Mouse (Mus musculus) G1E (cell line): ENCODE measurements around the gene Bid. TPM values are rescaled to one million over a fixed set of nuclear protein-coding genes. Genes with fewer than 3 reads are reported as not detected.
A peak's percentile ranks its signal among the peaks of the same experiment; 100 is the strongest.

Experiments used
- ATAC-seq: 2 replicates; pipeline ENCODE4 v1.8.0; 2016; ENCODE audit warnings: mild to moderate bottlenecking; ENCODE audit not compliant: insufficient number of reproducible peaks, poor library complexity, low FRiP score, severe bottlenecking; ENCODE audit errors: extremely low read depth
- DNase-seq: peaks from one replicate; pipeline ENCODE4 v3.0.0; 2012; ENCODE audit warnings: low spot score
- H3K27me3 ChIP-seq: 2 replicates; pipeline ENCODE4 v1.6.1; 2012; ENCODE audit warnings: mild to moderate bottlenecking, low read length, inconsistent platforms; ENCODE audit not compliant: insufficient read depth
- H3K36me3 ChIP-seq: replicated peaks from 2 replicates; pipeline ENCODE3; 2012; ENCODE audit warnings: mild to moderate bottlenecking, inconsistent platforms
- H3K4me1 ChIP-seq: 2 replicates; pipeline ENCODE4 v1.6.1; 2012; ENCODE audit warnings: low read depth, low read length, inconsistent platforms, mixed read lengths; ENCODE audit not compliant: insufficient read depth
- H3K4me3 ChIP-seq: 2 replicates; pipeline ENCODE4 v1.5.1; 2012; ENCODE audit warnings: low read depth, mild to moderate bottlenecking, inconsistent platforms, low read length, moderate library complexity, mixed read lengths
- H3K9me3 ChIP-seq: replicated peaks from 2 replicates; pipeline ENCODE4 v1.6.1; 2012; ENCODE audit warnings: inconsistent platforms
- CTCF ChIP-seq: IDR thresholded peaks from 2 replicates; pipeline ENCODE4 v1.5.1; 2012; ENCODE audit warnings: low read depth, low read length, inconsistent platforms, mixed read lengths
- GATA1 ChIP-seq: IDR thresholded peaks from 2 replicates; pipeline ENCODE4 v1.6.1; 2012; ENCODE audit warnings: borderline replicate concordance, low read length, inconsistent platforms, mixed read lengths
- GATA2 ChIP-seq: IDR thresholded peaks from 2 replicates; pipeline ENCODE4 v1.6.1; 2012; ENCODE audit warnings: low read depth, low read length, inconsistent platforms, borderline replicate concordance
- POLR2AphosphoS5 ChIP-seq: IDR thresholded peaks from 2 replicates; pipeline ENCODE4 v1.6.1; 2012; ENCODE audit warnings: low read depth, low read length, inconsistent platforms; ENCODE audit not compliant: insufficient replicate concordance
- TAL1 ChIP-seq: conservative IDR thresholded peaks from 2 replicates; pipeline ENCODE4 v1.6.1; 2012; ENCODE audit warnings: low read depth, low read length, inconsistent platforms, mixed read lengths
- polyA plus RNA-seq: library from polyadenylated mRNA; stranded (reverse); fragments of >175 nt; gene quantifications from 2 replicates; pipeline ENCODE4 v1.2.3, GENCODE M21; 2012
- total RNA-seq, 2 experiments: library from RNA; stranded (forward) in 1 of 2; stranded (reverse) in 1 of 2; fragments of 200-1000 nt in 1 of 2; fragments of >200 nt in 1 of 2; fragmentation: Nextera tagmentation in 1 of 2; gene quantifications; 2 replicates each; pipeline ENCODE4 v1.2.3; 2014 to 2017

The Bid gene
- total and polyA plus RNA-seq, 3 experiments, result 34.1 to 64.3 (median 42.8) TPM

- ATAC-seq, result no peak
- Histone ChIP-seq H3K9me3 (no peaks in the 10 kb centered on the region), H3K36me3 (peaks cover 100% of the 10 kb centered on the region), H3K27me3 (no peaks in the 10 kb centered on the region), H3K4me1 (peaks cover 75% of the 10 kb centered on the region), H3K4me3 (no peak overlapping the region)
- no peak for TF ChIP-seq GATA2
- no peak for TF ChIP-seq TAL1
- no peak for TF ChIP-seq GATA1
- no peak for TF ChIP-seq POLR2AphosphoS5
- peak; percentile 92 for TF ChIP-seq CTCF
- DNase-seq, result peak; percentile 41
Observed at GRCm38 (mm10) chr6:120898188-120898833, 18.3 kb downstream of the Bid start.

- H3K4me1 ChIP-seq, result peaks cover 68% of the 10 kb centered on the region
- no peaks in the 10 kb centered on the region for H3K27me3 ChIP-seq
- ATAC-seq (no peak), DNase-seq (no peak)
- TF ChIP-seq CTCF (no peak), TAL1 (no peak), GATA2 (no peak), POLR2AphosphoS5 (no peak), GATA1 (no peak)
- no peak overlapping the region for H3K4me3 ChIP-seq
- peaks cover 100% of the 10 kb centered on the region for H3K36me3 ChIP-seq
- no peaks in the 10 kb centered on the region for H3K9me3 ChIP-seq
Observed at GRCm38 (mm10) chr6:120894524-120894923, 22.1 kb downstream of the Bid start.

- DNase-seq (no peak), ATAC-seq (no peak)
- Histone ChIP-seq H3K9me3 (no peaks in the 10 kb centered on the region), H3K4me3 (no peak overlapping the region), H3K4me1 (peaks cover 67% of the 10 kb centered on the region), H3K27me3 (no peaks in the 10 kb centered on the region), H3K36me3 (peaks cover 100% of the 10 kb centered on the region)
- TF ChIP-seq GATA2 (no peak), GATA1 (no peak), CTCF (no peak), POLR2AphosphoS5 (peak; percentile 59; the same call in 1 of the 2 replicates)
Observed at GRCm38 (mm10) chr6:120894089-120894488, 22.6 kb downstream of the Bid start.

- Histone ChIP-seq H3K36me3 (peaks cover 98% of the 10 kb centered on the region), H3K4me3 (no peak overlapping the region), H3K9me3 (no peaks in the 10 kb centered on the region; the same call in 1 of the 2 replicates), H3K27me3 (no peaks in the 10 kb centered on the region), H3K4me1 (peaks cover 11% of the 10 kb centered on the region)
- DNase-seq (no peak), ATAC-seq (no peak)
- TF ChIP-seq GATA1 (no peak), TAL1 (no peak), CTCF (no peak), POLR2AphosphoS5 (no peak), GATA2 (no peak)
Observed at GRCm38 (mm10) chr6:120886696-120887095, 30.0 kb downstream of the Bid start.

GRCm38 (mm10) chr6:120884436-120884835, 32.2 kb downstream of the Bid start:
- ATAC-seq (no peak), DNase-seq (no peak)
- H3K9me3 ChIP-seq, result no peaks in the 10 kb centered on the region; the same call in 1 of the 2 replicates
- H3K36me3 ChIP-seq, result peaks cover 98% of the 10 kb centered on the region
- H3K4me3 ChIP-seq, result no peak overlapping the region
- TF ChIP-seq GATA1, result no peak
- no peak for TF ChIP-seq TAL1
- no peak for TF ChIP-seq POLR2AphosphoS5
- no peak for TF ChIP-seq CTCF
- TF ChIP-seq GATA2, result no peak
- H3K27me3 ChIP-seq, result no peaks in the 10 kb centered on the region
- peaks cover 10% of the 10 kb centered on the region for H3K4me1 ChIP-seq

GRCm38 (mm10) chr6:120879046-120879445, 37.6 kb downstream of the Bid start:
- peaks cover 94% of the 10 kb centered on the region for H3K36me3 ChIP-seq
- DNase-seq (no peak), ATAC-seq (no peak)
- no peak overlapping the region for H3K4me3 ChIP-seq
- H3K9me3 ChIP-seq, result no peaks in the 10 kb centered on the region; the same call in 1 of the 2 replicates
- TF ChIP-seq GATA2 (no peak), GATA1 (no peak), POLR2AphosphoS5 (no peak), TAL1 (no peak), CTCF (no peak)
- peaks cover 12% of the 10 kb centered on the region for H3K4me1 ChIP-seq
- H3K27me3 ChIP-seq, result no peaks in the 10 kb centered on the region
